Mouse (Mus musculus): Measurements from ENCODE around the gene Pla2g6. TPM values are rescaled to one million over a fixed set of nuclear protein-coding genes. Genes with fewer than 3 reads are reported as not detected.

Pla2g6 gene
- polyA plus RNA-seq, 1 experiment: 40.6 TPM

GRCm38 (mm10) chr15:79283371-79283770 is 44.8 kb downstream of the Pla2g6 start:
- peaks cover 2% of the 10 kb centered on the region for H3K4me1 ChIP-seq (ENCODE audit: control insufficient read depth, insufficient read depth, low read length)
- H3K27me3 ChIP-seq (ENCODE audit: control insufficient read depth, insufficient read depth, low read length, poor library complexity, severe bottlenecking): no peaks in the 10 kb centered on the region
- no peak overlapping the region for H3K4me3 ChIP-seq (ENCODE audit: low read depth, low read length)
- TF ChIP-seq POLR2A (IDR thresholded peaks at IDR 0.05; ENCODE audit: insufficient read depth, low read length): no peak
- TF ChIP-seq CTCF (IDR thresholded peaks at IDR 0.05; ENCODE audit: low read depth, low read length): no peak
- no peak for TF ChIP-seq EP300 (IDR thresholded peaks at IDR 0.05; ENCODE audit: insufficient read depth, low read depth, low read length)
- no peaks in the 10 kb centered on the region for H3K36me3 ChIP-seq (ENCODE audit: control insufficient read depth, insufficient read depth, low read length, poor library complexity, severe bottlenecking)
- no peaks in the 10 kb centered on the region for H3K9me3 ChIP-seq (replicated peaks; ENCODE audit: control insufficient read depth, insufficient read depth, low read length, poor library complexity, severe bottlenecking)
- no peak overlapping the region for H3K9ac ChIP-seq (ENCODE audit: low read depth, poor library complexity, severe bottlenecking)
- H3K27ac ChIP-seq (ENCODE audit: insufficient read depth, low read length): no peak overlapping the region

GRCm38 (mm10) chr15:79282434-79282833 is 45.8 kb downstream of the Pla2g6 start:
- H3K4me1 ChIP-seq (ENCODE audit: control insufficient read depth, insufficient read depth, low read length): peaks cover 2% of the 10 kb centered on the region
- H3K27ac ChIP-seq (ENCODE audit: insufficient read depth, low read length): no peak overlapping the region
- H3K9ac ChIP-seq (ENCODE audit: low read depth, poor library complexity, severe bottlenecking): no peak overlapping the region
- H3K36me3 ChIP-seq (ENCODE audit: control insufficient read depth, insufficient read depth, low read length, poor library complexity, severe bottlenecking): no peaks in the 10 kb centered on the region
- no peak overlapping the region for H3K4me3 ChIP-seq (ENCODE audit: low read depth, low read length)
- no peak for TF ChIP-seq POLR2A (IDR thresholded peaks at IDR 0.05; ENCODE audit: insufficient read depth, low read length)
- TF ChIP-seq EP300 (IDR thresholded peaks at IDR 0.05; ENCODE audit: insufficient read depth, low read depth, low read length): no peak
- no peak for TF ChIP-seq CTCF (IDR thresholded peaks at IDR 0.05; ENCODE audit: low read depth, low read length)
- no peaks in the 10 kb centered on the region for H3K9me3 ChIP-seq (replicated peaks; ENCODE audit: control insufficient read depth, insufficient read depth, low read length, poor library complexity, severe bottlenecking)
- H3K27me3 ChIP-seq (ENCODE audit: control insufficient read depth, insufficient read depth, low read length, poor library complexity, severe bottlenecking): no peaks in the 10 kb centered on the region

GRCm38 (mm10) chr15:79281389-79281788 is 46.8 kb downstream of the Pla2g6 start:
- H3K9ac ChIP-seq (ENCODE audit: low read depth, poor library complexity, severe bottlenecking): peak overlapping the region; percentile 46
- H3K27ac ChIP-seq (ENCODE audit: insufficient read depth, low read length): peak overlapping the region; percentile 85
- TF ChIP-seq CTCF (IDR thresholded peaks at IDR 0.05; ENCODE audit: low read depth, low read length) (no peak), EP300 (IDR thresholded peaks at IDR 0.05; ENCODE audit: insufficient read depth, low read depth, low read length) (0 out of 2 replicates have a peak, but pooled peaks have one; percentile 16)
- no peaks in the 10 kb centered on the region for H3K9me3 ChIP-seq (replicated peaks; ENCODE audit: control insufficient read depth, insufficient read depth, low read length, poor library complexity, severe bottlenecking)
- H3K4me3 ChIP-seq (ENCODE audit: low read depth, low read length): peak overlapping the region; percentile 41
- peaks cover 2% of the 10 kb centered on the region for H3K4me1 ChIP-seq (ENCODE audit: control insufficient read depth, insufficient read depth, low read length)
- no peaks in the 10 kb centered on the region for H3K27me3 ChIP-seq (ENCODE audit: control insufficient read depth, insufficient read depth, low read length, poor library complexity, severe bottlenecking)
- H3K36me3 ChIP-seq (ENCODE audit: control insufficient read depth, insufficient read depth, low read length, poor library complexity, severe bottlenecking): no peaks in the 10 kb centered on the region

GRCm38 (mm10) chr15:79280850-79281249 is 47.3 kb downstream of the Pla2g6 start:
- Histone ChIP-seq H3K36me3 (ENCODE audit: control insufficient read depth, insufficient read depth, low read length, poor library complexity, severe bottlenecking) (no peaks in the 10 kb centered on the region), H3K4me1 (ENCODE audit: control insufficient read depth, insufficient read depth, low read length) (peaks cover 2% of the 10 kb centered on the region), H3K4me3 (ENCODE audit: low read depth, low read length) (no peak overlapping the region), H3K27ac (ENCODE audit: insufficient read depth, low read length) (no peak overlapping the region), H3K9ac (ENCODE audit: low read depth, poor library complexity, severe bottlenecking) (no peak overlapping the region), H3K27me3 (ENCODE audit: control insufficient read depth, insufficient read depth, low read length, poor library complexity, severe bottlenecking) (no peaks in the 10 kb centered on the region), H3K9me3 (replicated peaks; ENCODE audit: control insufficient read depth, insufficient read depth, low read length, poor library complexity, severe bottlenecking) (no peaks in the 10 kb centered on the region)
- no peak for TF ChIP-seq EP300 (IDR thresholded peaks at IDR 0.05; ENCODE audit: insufficient read depth, low read depth, low read length)
- TF ChIP-seq CTCF (IDR thresholded peaks at IDR 0.05; ENCODE audit: low read depth, low read length): peak; percentile 47

GRCm38 (mm10) chr15:79280209-79280608 is 48.0 kb downstream of the Pla2g6 start:
- Histone ChIP-seq H3K27me3 (ENCODE audit: control insufficient read depth, insufficient read depth, low read length, poor library complexity, severe bottlenecking) (no peaks in the 10 kb centered on the region), H3K9ac (ENCODE audit: low read depth, poor library complexity, severe bottlenecking) (no peak overlapping the region)

GRCm38 (mm10) chr15:79277728-79278127 is 50.5 kb downstream of the Pla2g6 start:
- Histone ChIP-seq H3K4me3 (ENCODE audit: low read depth, low read length) (no peak overlapping the region), H3K27me3 (ENCODE audit: control insufficient read depth, insufficient read depth, low read length, poor library complexity, severe bottlenecking) (no peaks in the 10 kb centered on the region), H3K4me1 (ENCODE audit: control insufficient read depth, insufficient read depth, low read length) (peaks cover 2% of the 10 kb centered on the region), H3K9me3 (replicated peaks; ENCODE audit: control insufficient read depth, insufficient read depth, low read length, poor library complexity, severe bottlenecking) (no peaks in the 10 kb centered on the region), H3K36me3 (ENCODE audit: control insufficient read depth, insufficient read depth, low read length, poor library complexity, severe bottlenecking) (no peaks in the 10 kb centered on the region), H3K9ac (ENCODE audit: low read depth, poor library complexity, severe bottlenecking) (no peak overlapping the region), H3K27ac (ENCODE audit: insufficient read depth, low read length) (no peak overlapping the region)
- TF ChIP-seq CTCF (IDR thresholded peaks at IDR 0.05; ENCODE audit: low read depth, low read length): no peak

More at GRCm38 (mm10) chr15:79280209-79280608, 48.0 kb downstream of the Pla2g6 start:
- Histone ChIP-seq H3K9me3 (replicated peaks; ENCODE audit: control insufficient read depth, insufficient read depth, low read length, poor library complexity, severe bottlenecking) (no peaks in the 10 kb centered on the region), H3K4me1 (ENCODE audit: control insufficient read depth, insufficient read depth, low read length) (peaks cover 2% of the 10 kb centered on the region), H3K27ac (ENCODE audit: insufficient read depth, low read length) (no peak overlapping the region), H3K36me3 (ENCODE audit: control insufficient read depth, insufficient read depth, low read length, poor library complexity, severe bottlenecking) (no peaks in the 10 kb centered on the region), H3K4me3 (ENCODE audit: low read depth, low read length) (no peak overlapping the region)
- TF ChIP-seq POLR2A (IDR thresholded peaks at IDR 0.05; ENCODE audit: insufficient read depth, low read length) (no peak), CTCF (IDR thresholded peaks at IDR 0.05; ENCODE audit: low read depth, low read length) (peak; percentile 98), EP300 (IDR thresholded peaks at IDR 0.05; ENCODE audit: insufficient read depth, low read depth, low read length) (0 out of 2 replicates have a peak, but pooled peaks have one; percentile 40)

Measured in ES-Bruce4 (cell line).